Mouse (Mus musculus) lung, postnatal 0 days (tissue): ENCODE measurements around the gene Gm2916.
"Not testable (repeated sequence)": the region's sequence is repeated elsewhere in the genome, so short reads cannot be mapped to it uniquely, and the experiment has no call there.

Source experiments
- CTCF ChIP-seq: IDR thresholded peaks from 2 replicates; pipeline ENCODE4 v1.5.1; 2016; ENCODE audit warnings: antibody characterized with exemption, mild to moderate bottlenecking
- EP300 ChIP-seq: IDR thresholded peaks from 2 replicates; pipeline ENCODE4 v1.6.1; 2016; ENCODE audit warnings: antibody characterized with exemption, mild to moderate bottlenecking, control low read depth

DNA sequence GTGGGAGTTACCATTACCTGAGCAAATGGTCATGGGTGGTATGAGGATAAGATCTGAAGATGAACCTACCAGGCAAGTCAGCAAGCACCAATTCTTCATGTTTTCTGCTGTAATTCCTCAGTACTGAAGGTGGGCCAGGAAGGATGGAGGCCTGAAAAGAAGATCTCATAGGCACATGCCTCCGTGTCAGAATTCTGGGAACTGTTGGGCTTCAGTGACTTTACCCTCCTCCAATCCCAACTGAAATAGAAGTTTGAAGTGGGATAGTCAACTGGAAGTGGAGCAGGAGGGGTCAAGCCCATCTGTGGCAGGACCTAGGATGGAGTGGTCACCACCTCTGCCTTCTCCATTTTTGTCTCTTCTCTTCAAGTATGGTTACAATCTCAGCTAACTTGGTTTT lies at the start of gene Gm2916:
- TF ChIP-seq CTCF, EP300: not testable (repeated sequence)
